Mouse (Mus musculus): ENCODE results near the gene Cysrt1.

GRCm38 (mm10) chr2:25263623-25264285, 21.5 kb upstream of the Cysrt1 start:
- no peak for TF ChIP-seq POLR2A (IDR thresholded peaks at IDR 0.05; ENCODE audit: borderline replicate concordance, extremely low read depth, low read depth, low read length)
- no peak for TF ChIP-seq CTCF (IDR thresholded peaks at IDR 0.05; ENCODE audit: insufficient read depth, low read length)

Data from lung, adult 2 months (tissue).